Mouse (Mus musculus) kidney, embryonic 14.5 days (tissue): ENCODE results near the gene Arsb. TPM values are rescaled to one million over a fixed set of nuclear protein-coding genes. Genes with fewer than 3 reads are reported as not detected.
A peak's percentile ranks its signal among the peaks of the same experiment; 100 is the strongest.

Source experiments
- ATAC-seq: fragments of 200-750 bp; cut with Nextera tagmentation; 2 replicates; pipeline ENCODE4 v1.8.0; 2017; ENCODE audit warnings: moderate number of reproducible peaks, mild to moderate bottlenecking, moderate TSS enrichment, moderate library complexity; ENCODE audit not compliant: low FRiP score, low TSS enrichment
- H3K27ac ChIP-seq: fragments of 300-500 bp; sonication (generic); 2 replicates; pipeline ENCODE4 v1.5.1; 2014; ENCODE audit warnings: low read depth, mild to moderate bottlenecking, low read length, moderate library complexity, mixed read lengths
- H3K27me3 ChIP-seq: fragments of 300-500 bp; sonication (generic); 2 replicates; pipeline ENCODE4 v1.6.1; 2014; ENCODE audit warnings: mild to moderate bottlenecking, low read length; ENCODE audit not compliant: control insufficient read depth, insufficient read depth
- H3K36me3 ChIP-seq: fragments of 300-500 bp; sonication (generic); 2 replicates; pipeline ENCODE4 v1.6.1; 2014; ENCODE audit warnings: low read length, mixed read lengths; ENCODE audit not compliant: control insufficient read depth, insufficient read depth
- H3K4me1 ChIP-seq: fragments of 300-500 bp; sonication (generic); 2 replicates; pipeline ENCODE4 v1.6.1; 2014; ENCODE audit warnings: low read length, mixed read lengths; ENCODE audit not compliant: control insufficient read depth, insufficient read depth
- H3K4me2 ChIP-seq: fragments of 300-500 bp; sonication (generic); replicated peaks from 2 replicates; pipeline ENCODE4 v1.6.1; 2014; ENCODE audit warnings: low read depth, mild to moderate bottlenecking, low read length
- H3K4me3 ChIP-seq: fragments of 300-500 bp; sonication (generic); 2 replicates; pipeline ENCODE4 v1.5.1; 2014; ENCODE audit warnings: mild to moderate bottlenecking, low read length
- H3K9ac ChIP-seq: fragments of 300-500 bp; sonication (generic); 2 replicates; pipeline ENCODE4 v1.6.1; 2014; ENCODE audit warnings: low read depth, mild to moderate bottlenecking, low read length, moderate library complexity
- H3K9me3 ChIP-seq: fragments of 300-500 bp; sonication (generic); 2 replicates; pipeline ENCODE4 v1.6.1; 2016; ENCODE audit warnings: low read length; ENCODE audit not compliant: control insufficient read depth
- WGBS: fragments of 180-500 bp; shearing (Covaris S2); extraction: QIAGEN DNeasy Blood & Tissue Kit; methylation state at CpG from one replicate; pipeline ENCODE4 v1.1.7; 2014; 5-methylcytosine and 5-hydroxymethylcytosine counted together
- polyA plus RNA-seq: library from polyadenylated mRNA; unstranded; fragments of >200 nt; fragmentation: Nextera tagmentation; extraction: Ambion mirVana; gene quantifications from 2 replicates; pipeline ENCODE4 v1.2.1, GENCODE M21; 2014

Arsb gene
- polyA plus RNA-seq, 1 experiment from 2014 or later, result 17.7 TPM

DNA sequence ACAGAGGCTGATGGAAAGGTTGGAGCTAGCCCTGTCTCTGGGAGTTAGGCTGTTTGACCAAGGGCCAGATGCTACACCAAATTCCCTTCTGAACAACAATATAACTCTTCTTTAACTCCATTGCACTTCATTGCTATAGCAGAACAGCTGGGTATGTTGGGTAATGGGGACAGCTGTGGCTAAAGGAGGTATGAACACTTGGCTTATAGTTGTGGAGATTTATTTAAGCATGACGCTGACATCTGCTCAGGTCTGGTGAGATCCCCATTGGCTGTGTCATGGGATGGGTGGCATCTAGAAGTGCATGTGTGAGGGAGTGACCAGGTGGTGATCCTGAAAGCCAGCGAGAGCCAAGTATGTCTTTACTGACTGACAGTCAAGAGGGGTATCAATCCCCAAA lies 116.8 kb downstream of the Arsb start:
- H3K4me2 ChIP-seq, result no peak overlapping the region
- no peaks in the 10 kb centered on the region for H3K27me3 ChIP-seq
- no peaks in the 10 kb centered on the region for H3K9me3 ChIP-seq
- H3K27ac ChIP-seq, result 0 out of 2 replicates have a peak overlapping the region, but pooled peaks have one; percentile 37
- ATAC-seq, result no peak
- H3K4me3 ChIP-seq, result no peak overlapping the region
- H3K9ac ChIP-seq, result no peak overlapping the region
- no peaks in the 10 kb centered on the region for H3K36me3 ChIP-seq
- WGBS, result 73% methylated on average over 2 of the region's 2 CpGs
- 0 out of 2 replicates have a peak, but pooled peaks cover 4% of the 10 kb centered on the region for H3K4me1 ChIP-seq

DNA sequence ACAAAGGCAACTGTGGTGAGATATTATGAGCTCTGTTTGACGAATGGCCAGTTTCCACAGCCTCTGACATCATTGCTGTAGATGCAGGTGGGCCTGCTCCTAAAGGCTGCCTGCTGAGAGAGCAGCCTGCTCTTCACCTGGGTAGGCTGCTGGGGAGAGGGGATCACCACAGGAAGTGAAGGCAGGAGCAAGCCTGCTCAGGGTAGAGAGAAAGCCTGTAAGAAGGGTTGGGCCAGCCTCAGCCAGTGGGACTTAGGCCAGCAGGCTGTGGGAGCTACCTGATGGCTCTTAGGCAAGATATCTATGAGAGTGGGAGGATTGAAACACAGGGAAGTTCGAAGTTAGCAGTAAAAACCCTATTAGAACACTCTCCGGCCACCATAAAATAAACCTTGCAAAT lies 117.5 kb downstream of the Arsb start:
- Histone ChIP-seq H3K4me3 (no peak overlapping the region), H3K36me3 (no peaks in the 10 kb centered on the region), H3K27me3 (no peaks in the 10 kb centered on the region), H3K4me1 (0 out of 2 replicates have a peak, but pooled peaks cover 4% of the 10 kb centered on the region), H3K27ac (no peak overlapping the region), H3K9ac (no peak overlapping the region), H3K9me3 (no peaks in the 10 kb centered on the region), H3K4me2 (no peak overlapping the region)
- ATAC-seq, result no peak
- WGBS, result 73% methylated on average over 3 of the region's 3 CpGs

DNA sequence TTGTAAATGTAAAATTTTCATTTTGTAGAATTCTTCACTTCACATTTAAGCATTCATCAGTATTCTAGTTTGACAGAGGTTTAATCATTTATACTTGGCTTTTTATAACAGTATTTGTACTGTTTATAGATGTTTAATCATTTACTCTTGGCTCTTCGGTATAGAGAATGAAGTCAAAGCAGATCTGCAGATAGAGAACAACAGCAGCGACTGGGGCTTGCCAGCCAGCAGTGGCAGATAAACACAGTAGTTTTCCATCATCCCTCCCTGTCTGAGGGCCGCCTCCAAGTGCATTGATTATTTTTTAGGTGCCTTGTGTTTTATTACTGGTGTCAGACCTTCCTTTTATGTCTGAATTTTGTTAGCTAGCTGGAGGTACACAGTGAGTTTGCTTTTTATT lies 118.6 kb downstream of the Arsb start:
- Histone ChIP-seq H3K27me3 (no peaks in the 10 kb centered on the region), H3K27ac (no peak overlapping the region), H3K4me1 (0 out of 2 replicates have a peak, but pooled peaks cover 4% of the 10 kb centered on the region), H3K9ac (no peak overlapping the region), H3K36me3 (no peaks in the 10 kb centered on the region), H3K9me3 (no peaks in the 10 kb centered on the region), H3K4me2 (no peak overlapping the region), H3K4me3 (no peak overlapping the region)
- no peak for ATAC-seq
- WGBS, result 48% methylated on average over 3 of the region's 3 CpGs

DNA sequence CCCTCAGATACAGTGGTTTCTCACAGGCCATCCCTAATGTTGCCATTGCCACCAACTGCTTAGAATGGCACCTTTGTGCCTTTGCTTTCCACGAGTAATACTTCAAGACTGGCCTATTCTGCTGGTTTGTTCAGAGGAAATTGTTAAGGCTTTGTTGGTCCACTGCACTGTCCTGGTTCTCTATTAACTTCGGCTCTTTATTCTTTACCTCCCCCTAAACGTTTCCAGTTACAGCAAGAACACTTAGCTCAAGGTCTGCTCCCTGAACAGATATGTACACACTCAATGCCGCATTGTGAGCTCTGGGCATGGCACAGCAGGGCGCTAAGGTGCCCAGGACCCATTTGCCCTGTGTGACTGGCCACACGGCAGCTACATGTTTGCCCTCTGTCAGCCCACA lies 119.8 kb downstream of the Arsb start:
- H3K27me3 ChIP-seq, result no peaks in the 10 kb centered on the region
- no peak overlapping the region for H3K9ac ChIP-seq
- H3K4me3 ChIP-seq, result no peak overlapping the region
- peak overlapping the region; percentile 27; the same call in 1 of the 2 replicates for H3K27ac ChIP-seq
- no peaks in the 10 kb centered on the region for H3K9me3 ChIP-seq
- 0 out of 2 replicates have a peak, but pooled peaks cover 4% of the 10 kb centered on the region for H3K4me1 ChIP-seq
- no peaks in the 10 kb centered on the region for H3K36me3 ChIP-seq
- peak; percentile 28; the same call in 1 of the 2 replicates for ATAC-seq
- 73% methylated on average over 6 of the region's 6 CpGs for WGBS
- H3K4me2 ChIP-seq, result no peak overlapping the region

DNA sequence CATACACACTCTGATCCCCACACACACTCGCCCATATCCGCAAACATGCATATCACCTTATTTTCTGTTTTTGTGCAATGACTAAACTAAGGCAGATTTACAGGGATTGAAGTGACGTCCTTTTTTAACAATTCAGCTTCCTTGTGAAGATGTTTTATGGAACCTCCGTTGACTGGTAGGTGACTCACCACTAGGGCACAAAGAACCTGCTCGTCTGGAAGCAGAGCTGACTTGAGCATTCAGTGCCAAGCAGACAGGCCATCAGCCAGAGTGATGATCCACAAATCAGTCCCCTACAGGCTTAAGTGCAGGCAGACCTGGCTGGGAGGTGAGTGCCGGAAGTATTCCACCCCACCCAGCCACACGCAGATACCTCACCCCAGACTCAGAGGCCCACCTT lies 120.7 kb downstream of the Arsb start:
- Histone ChIP-seq H3K4me1 (0 out of 2 replicates have a peak, but pooled peaks cover 4% of the 10 kb centered on the region), H3K4me2 (no peak overlapping the region), H3K4me3 (no peak overlapping the region), H3K27ac (no peak overlapping the region), H3K36me3 (no peaks in the 10 kb centered on the region), H3K9me3 (no peaks in the 10 kb centered on the region), H3K9ac (no peak overlapping the region), H3K27me3 (no peaks in the 10 kb centered on the region)
- WGBS, result 83% methylated on average over 7 of the region's 7 CpGs
- no peak for ATAC-seq

DNA sequence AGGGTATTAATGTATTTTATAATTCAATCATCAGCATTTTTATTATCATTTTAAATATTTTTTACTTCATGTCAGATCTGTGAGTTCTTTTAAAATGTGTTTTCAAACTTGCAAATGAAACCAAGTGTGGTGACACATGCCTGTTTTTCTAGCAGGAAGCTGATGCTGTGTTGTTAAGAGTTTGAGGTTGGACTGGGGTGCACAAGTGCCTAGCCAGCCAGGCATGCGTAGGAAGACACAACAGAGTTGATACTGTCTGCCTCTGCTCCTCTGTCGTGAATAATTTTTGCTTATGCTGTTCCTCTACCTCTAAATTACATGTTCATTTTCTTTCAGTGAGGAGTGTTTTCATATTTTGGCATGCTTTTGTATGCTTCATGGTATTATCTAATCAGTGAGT lies 122.7 kb downstream of the Arsb start:
- Histone ChIP-seq H3K9ac (no peak overlapping the region), H3K27ac (no peak overlapping the region), H3K4me1 (peaks cover 10% of the 10 kb centered on the region; the same call in 1 of the 2 replicates), H3K4me2 (no peak overlapping the region), H3K9me3 (no peaks in the 10 kb centered on the region), H3K36me3 (no peaks in the 10 kb centered on the region), H3K4me3 (no peak overlapping the region), H3K27me3 (no peaks in the 10 kb centered on the region)
- 78% methylated on average over 2 of the region's 2 CpGs for WGBS
- ATAC-seq, result no peak

DNA sequence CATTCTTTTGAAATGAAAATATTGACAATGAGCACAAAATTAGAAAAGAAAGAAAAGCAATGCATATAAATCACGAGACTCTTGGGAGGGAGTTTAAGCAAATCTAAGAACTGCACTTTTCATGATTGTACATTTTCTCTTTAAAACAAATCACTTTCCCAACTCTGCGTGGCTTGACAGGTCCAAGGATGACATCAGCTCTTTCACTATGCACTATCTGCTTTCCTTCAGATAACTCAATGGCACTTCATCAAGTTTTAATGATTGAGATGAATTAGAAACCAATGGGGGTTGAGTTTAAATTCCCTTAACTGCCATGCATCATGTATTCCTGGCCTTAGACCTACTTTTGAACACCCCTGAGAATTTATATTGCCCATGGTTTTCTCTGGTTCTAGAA lies 124.0 kb downstream of the Arsb start:
- H3K36me3 ChIP-seq, result no peaks in the 10 kb centered on the region
- H3K27me3 ChIP-seq, result no peaks in the 10 kb centered on the region
- no peaks in the 10 kb centered on the region for H3K9me3 ChIP-seq
- H3K27ac ChIP-seq, result no peak overlapping the region; the same call in 1 of the 2 replicates
- ATAC-seq, result no peak
- H3K4me1 ChIP-seq, result peaks cover 10% of the 10 kb centered on the region; the same call in 1 of the 2 replicates
- 77% methylated on average over 2 of the region's 2 CpGs for WGBS
- no peak overlapping the region for H3K4me3 ChIP-seq
- H3K9ac ChIP-seq, result no peak overlapping the region
- no peak overlapping the region for H3K4me2 ChIP-seq

DNA sequence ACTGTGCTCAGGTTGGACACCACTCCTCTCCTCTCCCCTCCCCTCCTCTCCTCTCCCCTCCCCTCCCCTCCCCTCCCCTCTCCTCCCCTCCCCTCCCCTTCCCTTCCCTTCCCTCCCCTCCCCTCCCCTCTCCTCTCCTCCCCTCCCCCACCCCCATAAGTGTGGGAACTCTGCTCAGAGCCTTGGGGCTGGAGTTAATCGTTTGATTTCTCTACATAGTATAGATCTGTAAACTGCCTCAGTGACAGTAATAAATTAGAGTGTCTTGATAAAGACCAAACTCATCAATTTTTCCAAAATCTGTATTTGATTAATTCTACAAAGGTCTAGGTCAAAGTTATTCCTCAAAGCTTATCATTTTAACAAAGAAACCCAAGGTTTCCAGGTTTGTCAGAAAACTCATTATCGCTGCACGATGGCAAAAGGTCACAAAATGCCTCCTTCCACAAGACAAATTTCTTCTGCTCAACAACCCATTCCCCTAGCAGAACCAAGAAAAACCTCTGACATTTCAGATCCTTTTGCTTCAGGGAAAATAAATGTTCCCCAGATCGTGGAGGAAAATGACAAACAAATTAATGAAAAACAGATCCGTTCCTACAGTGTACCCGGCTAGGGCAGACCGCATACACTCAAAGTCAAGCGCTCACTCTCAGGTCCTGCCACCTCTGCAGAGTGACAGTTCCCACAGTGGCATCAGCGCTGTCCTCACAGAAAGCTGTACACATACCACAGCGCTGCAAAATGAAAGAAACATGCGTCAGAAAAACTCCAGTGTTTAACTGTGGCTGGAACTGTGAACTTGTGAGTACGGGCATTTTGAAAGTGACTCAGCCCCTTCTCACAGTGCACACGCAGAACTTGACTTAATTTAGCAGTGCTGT lies 126.8 kb downstream of the Arsb start:
- WGBS, result 56% methylated on average over 13 of the region's 13 CpGs
- H3K9me3 ChIP-seq, result no peaks in the 10 kb centered on the region
- no peak overlapping the region for H3K4me3 ChIP-seq
- ATAC-seq, result no peak
- no peak overlapping the region for H3K9ac ChIP-seq
- no peak overlapping the region for H3K4me2 ChIP-seq
- peak overlapping the region; percentile 43; the same call in 1 of the 2 replicates for H3K27ac ChIP-seq
- no peaks in the 10 kb centered on the region for H3K27me3 ChIP-seq
- peaks cover 6% of the 10 kb centered on the region; the same call in 1 of the 2 replicates for H3K4me1 ChIP-seq
- no peaks in the 10 kb centered on the region for H3K36me3 ChIP-seq
